Mouse (Mus musculus) heart, adult 2 months (tissue): ENCODE measurements around the gene Ly9. TPM values are rescaled to one million over a fixed set of nuclear protein-coding genes. Genes with fewer than 3 reads are reported as not detected.

Experiments
- DNase-seq, 2 experiments: peaks; one replicate each; pipeline ENCODE4 v3.0.0; 2021
- H3K27ac ChIP-seq: fragments of 200-600 bp; 2 replicates; pipeline ENCODE4 v1.8.1; 2022
- H3K27me3 ChIP-seq: fragments of 200-500 bp; 2 replicates; pipeline ENCODE4 v1.6.1; 2012; ENCODE audit warnings: mild to moderate bottlenecking, low read length, inconsistent platforms, mixed read lengths; ENCODE audit not compliant: control insufficient read depth, insufficient read depth
- H3K36me3 ChIP-seq: fragments of 200-500 bp; 2 replicates; pipeline ENCODE4 v1.6.1; 2012; ENCODE audit warnings: low read length, inconsistent platforms; ENCODE audit not compliant: control insufficient read depth, insufficient read depth
- H3K4me1 ChIP-seq: fragments of 200-500 bp; 2 replicates; pipeline ENCODE4 v1.6.1; 2011; ENCODE audit warnings: low read length; ENCODE audit not compliant: control insufficient read depth, insufficient read depth
- H3K4me3 ChIP-seq: fragments of 200-600 bp; 2 replicates; pipeline ENCODE4 v1.8.1; 2022
- H3K79me2 ChIP-seq: fragments of 200-500 bp; replicated peaks from 2 replicates; pipeline ENCODE4 v1.6.1; 2012; ENCODE audit warnings: mild to moderate bottlenecking, inconsistent platforms, low read length, moderate library complexity, mixed read lengths; ENCODE audit not compliant: control insufficient read depth, insufficient read depth
- H3K9ac ChIP-seq: fragments of 200-500 bp; 2 replicates; pipeline ENCODE4 v1.6.1; 2012; ENCODE audit warnings: low read depth, mild to moderate bottlenecking, control low read depth, inconsistent platforms, low read length, mixed read lengths
- CTCF ChIP-seq: fragments of 200-600 bp; IDR thresholded peaks from 2 replicates; pipeline ENCODE4 v1.8.1; 2022; ENCODE audit warnings: antibody characterized with exemption, mild to moderate bottlenecking, moderate library complexity
- EP300 ChIP-seq: fragments of 200-500 bp; IDR thresholded peaks from 2 replicates; pipeline ENCODE4 v1.6.1; 2011; ENCODE audit warnings: low read depth, low read length, control low read depth; ENCODE audit not compliant: insufficient read depth
- POLR2A ChIP-seq: fragments of 200-500 bp; IDR thresholded peaks from 2 replicates; pipeline ENCODE4 v1.6.1; 2011; ENCODE audit warnings: mild to moderate bottlenecking, low read depth, low read length, control low read depth; ENCODE audit not compliant: insufficient read depth
- WGBS: fragments of 180-500 bp; shearing (Covaris S2); methylation state at CpG from one replicate; pipeline ENCODE4 v1.1.7; 2018; 5-methylcytosine and 5-hydroxymethylcytosine counted together
- intact Hi-C: fragments of 180-260 bp; cut with DNase I; formaldehyde crosslinking; loops from one replicate; pipeline ENCODE4 v1.15.1; 2025
- polyA plus RNA-seq: library from polyadenylated mRNA; depleted of rRNA; stranded (reverse); fragments of >200 nt; gene quantifications from 2 replicates; pipeline ENCODE4 v1.2.3, GENCODE M21; 2012
- total RNA-seq, 2 experiments: library from RNA; stranded (reverse); gene quantifications; 2 replicates each; pipeline ENCODE4 v1.2.3; 2021

Ly9 gene
- total and polyA plus RNA-seq, 3 experiments, result 0.36 to 0.74 (median 0.60) TPM

DNA sequence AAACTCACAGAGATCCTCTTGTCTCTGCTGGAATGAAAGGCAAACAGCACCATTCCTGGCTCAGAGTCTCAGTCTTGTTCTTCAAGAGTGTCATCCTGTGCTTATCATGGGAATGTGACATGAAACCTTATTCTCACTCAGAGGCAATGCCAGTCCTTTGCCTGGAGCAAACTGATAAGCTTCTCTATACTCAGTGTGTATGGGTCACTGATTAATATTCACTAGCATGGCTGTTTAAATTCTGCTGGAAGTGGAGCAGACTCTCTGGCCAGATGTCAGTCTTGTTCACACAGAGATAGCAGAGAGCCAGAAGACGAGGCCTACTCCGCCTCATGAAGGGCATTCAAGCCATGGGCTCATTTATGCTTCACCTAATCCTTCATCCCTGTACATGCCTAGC, 22.6 kb downstream of the Ly9 start:
- TF ChIP-seq POLR2A, result no peak
- TF ChIP-seq EP300, result no peak
- TF ChIP-seq CTCF, result no peak
- H3K36me3 ChIP-seq, result no peaks in the 10 kb centered on the region
- H3K79me2 ChIP-seq, result no peaks in the 10 kb centered on the region
- H3K27me3 ChIP-seq, result no peaks in the 10 kb centered on the region
- no peaks in the 10 kb centered on the region for H3K4me1 ChIP-seq
- 44% methylated on average over 2 of the region's 2 CpGs for WGBS
- intact Hi-C loops, result no loop called here
- H3K4me3 ChIP-seq, result no peak overlapping the region
- H3K9ac ChIP-seq, result no peak overlapping the region
- H3K27ac ChIP-seq, result no peak overlapping the region
- DNase-seq, result no peak

DNA sequence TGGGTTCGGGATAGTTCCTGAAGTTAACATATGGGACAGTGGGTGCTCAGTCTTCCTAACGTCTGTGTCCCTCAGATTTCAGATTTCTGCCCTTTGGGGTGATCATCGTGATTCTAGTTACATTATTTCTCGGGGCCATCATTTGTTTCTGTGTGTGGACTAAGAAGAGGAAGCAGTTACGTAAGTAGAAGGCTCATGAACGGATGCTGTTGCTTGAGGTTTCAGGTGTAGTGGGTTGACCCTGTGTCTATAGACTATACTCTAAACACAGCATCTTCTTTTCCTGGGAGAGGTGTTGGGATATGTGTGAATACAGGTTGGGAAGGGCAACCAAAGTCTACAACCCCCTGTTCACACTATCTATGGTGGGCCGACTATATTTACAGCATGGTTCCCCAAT, 30.0 kb downstream of the Ly9 start:
- TF ChIP-seq EP300 (no peak), CTCF (no peak), POLR2A (no peak)
- no peaks in the 10 kb centered on the region for H3K79me2 ChIP-seq
- H3K4me3 ChIP-seq, result no peak overlapping the region
- intact Hi-C loops, result no loop called here
- H3K9ac ChIP-seq, result no peak overlapping the region
- no peak for DNase-seq
- H3K27me3 ChIP-seq, result no peaks in the 10 kb centered on the region
- WGBS, result 86% methylated on average over 7 of the region's 7 CpGs
- H3K4me1 ChIP-seq, result peaks cover 3% of the 10 kb centered on the region
- no peaks in the 10 kb centered on the region; the same call in 1 of the 2 replicates for H3K36me3 ChIP-seq
- no peak overlapping the region for H3K27ac ChIP-seq

DNA sequence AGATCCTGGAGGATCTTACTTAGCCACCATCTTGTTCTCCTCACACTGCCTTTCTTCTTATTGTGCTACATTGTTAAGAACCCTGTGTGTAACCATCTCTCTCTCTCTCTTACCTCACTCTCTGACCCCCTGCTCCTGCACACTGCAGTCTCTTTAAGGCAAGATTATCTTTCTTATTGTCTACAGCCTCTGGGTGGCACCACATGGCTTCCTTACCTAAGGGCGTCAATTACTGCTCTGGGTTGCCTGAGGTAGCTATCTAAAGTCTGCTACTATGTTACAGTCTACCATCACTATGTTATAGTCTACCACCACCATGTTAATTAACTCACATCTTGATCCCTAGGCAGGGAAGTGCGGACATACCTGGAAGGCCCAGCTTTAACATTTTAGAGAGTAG, 38.8 kb downstream of the Ly9 start:
- H3K4me1 ChIP-seq, result no peaks in the 10 kb centered on the region
- no peaks in the 10 kb centered on the region for H3K79me2 ChIP-seq
- H3K9ac ChIP-seq, result no peak overlapping the region
- H3K27me3 ChIP-seq, result no peaks in the 10 kb centered on the region
- no peak for TF ChIP-seq CTCF
- no peak for TF ChIP-seq EP300
- TF ChIP-seq POLR2A, result no peak
- 59% methylated on average over 2 of the region's 2 CpGs for WGBS
- no peak overlapping the region for H3K4me3 ChIP-seq
- no peaks in the 10 kb centered on the region for H3K36me3 ChIP-seq
- no peak overlapping the region for H3K27ac ChIP-seq
- DNase-seq, result no peak
- intact Hi-C loops, result loop anchor here (5.0 kb wide), 1 partner anchor 246 kb away; no protein-coding TSS in a partner anchor

DNA sequence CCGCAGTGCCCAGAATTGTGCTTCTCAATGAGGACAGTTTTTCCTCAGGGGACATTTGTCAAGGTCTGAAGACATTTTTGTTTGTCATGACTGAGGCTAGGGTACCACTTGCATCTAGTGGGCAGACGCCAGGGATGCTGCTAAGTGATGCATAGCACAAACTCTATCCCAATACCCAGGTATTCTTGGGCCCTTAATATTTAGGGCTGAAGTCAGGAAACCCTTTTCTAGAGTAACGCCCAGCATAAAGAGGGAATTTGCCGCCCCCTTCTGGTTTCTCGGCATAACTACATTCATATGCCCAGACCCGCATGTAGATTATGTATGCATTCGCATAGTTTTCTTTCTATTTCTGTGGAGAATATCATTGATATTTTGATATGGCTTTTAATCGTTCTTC, 40.4 kb downstream of the Ly9 start:
- H3K4me1 ChIP-seq, result no peaks in the 10 kb centered on the region
- H3K79me2 ChIP-seq, result no peaks in the 10 kb centered on the region
- no peak overlapping the region for H3K4me3 ChIP-seq
- H3K36me3 ChIP-seq, result no peaks in the 10 kb centered on the region
- no peak overlapping the region for H3K9ac ChIP-seq
- DNase-seq, result peak; percentile 44 to 51
- 22% methylated on average over 8 of the region's 8 CpGs for WGBS
- TF ChIP-seq EP300, result no peak
- no peak for TF ChIP-seq POLR2A
- peak; percentile 91 for TF ChIP-seq CTCF
- intact Hi-C loops, result loop anchor here (1.0 to 5.0 kb wide), 3 partner anchors 62 to 244 kb away; partner anchors contain the start of gene Klhdc9
- no peaks in the 10 kb centered on the region for H3K27me3 ChIP-seq
- no peak overlapping the region for H3K27ac ChIP-seq

DNA sequence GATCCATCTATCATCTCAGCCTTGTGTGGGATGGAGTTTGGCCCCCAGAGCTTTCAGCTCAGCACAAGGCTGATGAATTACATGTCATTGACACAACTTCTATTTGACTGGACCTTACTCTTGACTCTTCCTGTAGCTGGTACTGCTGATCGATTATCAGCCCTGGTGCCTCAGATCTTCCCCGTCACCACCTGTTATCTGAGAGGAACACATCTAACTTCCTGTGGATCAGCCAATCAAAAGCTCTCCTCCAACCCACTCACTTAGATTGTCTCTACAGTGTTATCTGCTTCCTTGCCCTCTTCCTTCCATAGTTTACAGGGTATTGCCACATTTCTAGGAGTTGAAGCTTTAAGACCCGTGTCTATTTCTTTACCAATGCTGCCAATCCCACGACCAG, 41.3 kb downstream of the Ly9 start:
- 31% methylated on average over 4 of the region's 4 CpGs for WGBS
- Histone ChIP-seq H3K36me3 (no peaks in the 10 kb centered on the region), H3K4me3 (no peak overlapping the region), H3K27ac (no peak overlapping the region), H3K4me1 (no peaks in the 10 kb centered on the region), H3K27me3 (no peaks in the 10 kb centered on the region), H3K79me2 (no peaks in the 10 kb centered on the region), H3K9ac (no peak overlapping the region)
- no peak for DNase-seq
- intact Hi-C loops, result loop anchor here (1.0 to 5.0 kb wide), 3 partner anchors 62 to 244 kb away; partner anchors contain the start of gene Klhdc9
- TF ChIP-seq EP300, result no peak
- TF ChIP-seq CTCF, result no peak
- no peak for TF ChIP-seq POLR2A

DNA sequence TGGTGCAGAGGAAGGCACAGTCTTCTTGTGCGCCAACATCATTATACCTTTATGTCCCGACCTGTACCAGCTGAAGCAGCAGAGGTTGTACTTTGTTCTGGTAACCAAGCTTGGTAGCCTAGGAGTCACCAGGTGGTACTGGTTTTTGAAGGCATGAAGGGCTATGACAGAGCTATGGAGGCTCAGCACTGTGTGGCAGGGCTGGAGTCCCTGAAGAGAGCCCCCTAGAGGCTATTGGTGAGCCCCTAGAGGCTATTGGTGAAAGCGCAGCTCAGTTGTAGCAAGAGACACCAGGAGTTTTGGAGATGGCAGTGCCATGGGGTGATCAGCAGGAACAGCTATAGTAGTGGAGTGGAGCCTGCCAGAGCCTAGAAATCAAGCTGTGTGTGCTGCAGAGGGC, 43.0 kb downstream of the Ly9 start:
- H3K4me3 ChIP-seq, result no peak overlapping the region
- H3K4me1 ChIP-seq, result no peaks in the 10 kb centered on the region
- 74% methylated on average over 3 of the region's 3 CpGs for WGBS
- intact Hi-C loops, result no loop called here
- H3K27ac ChIP-seq, result no peak overlapping the region
- no peaks in the 10 kb centered on the region for H3K79me2 ChIP-seq
- no peak for TF ChIP-seq EP300
- TF ChIP-seq CTCF, result peak; percentile 71
- H3K9ac ChIP-seq, result no peak overlapping the region
- H3K36me3 ChIP-seq, result no peaks in the 10 kb centered on the region
- no peak for DNase-seq
- H3K27me3 ChIP-seq, result no peaks in the 10 kb centered on the region

DNA sequence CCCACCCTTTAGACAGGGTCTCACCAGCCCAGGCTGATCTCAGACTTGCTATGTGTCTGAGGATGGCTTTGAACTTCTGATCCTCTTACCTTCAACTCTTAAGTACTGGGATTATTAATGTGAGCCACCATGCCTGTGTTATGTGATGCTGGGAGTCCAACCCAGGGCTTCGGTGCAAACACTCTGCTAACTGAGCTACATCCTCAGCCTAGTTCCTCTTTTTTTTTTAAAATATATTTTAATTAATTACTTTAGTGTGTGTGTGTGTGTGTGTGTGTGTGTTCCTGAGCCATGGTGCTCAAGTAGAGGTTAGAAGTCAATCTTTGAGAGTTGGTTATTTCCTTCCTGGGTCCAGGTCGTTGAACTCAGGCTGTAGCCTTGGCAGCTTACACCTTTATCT, 44.2 kb downstream of the Ly9 start:
- no peaks in the 10 kb centered on the region for H3K4me1 ChIP-seq
- TF ChIP-seq CTCF (no peak), POLR2A (no peak), EP300 (no peak)
- no peak overlapping the region for H3K4me3 ChIP-seq
- no peak overlapping the region for H3K27ac ChIP-seq
- 65% methylated on average over 2 of the region's 2 CpGs for WGBS
- H3K9ac ChIP-seq, result no peak overlapping the region
- intact Hi-C loops, result no loop called here
- no peaks in the 10 kb centered on the region for H3K79me2 ChIP-seq
- no peaks in the 10 kb centered on the region for H3K27me3 ChIP-seq
- DNase-seq, result no peak
- H3K36me3 ChIP-seq, result no peaks in the 10 kb centered on the region
